Mouse (Mus musculus): Measurements from ENCODE around the gene Atp8b4. TPM values are rescaled to one million over a fixed set of nuclear protein-coding genes. Genes with fewer than 3 reads are reported as not detected.
A peak's percentile ranks its signal among the peaks of the same experiment; 100 is the strongest.

Atp8b4 gene
- polyA plus RNA-seq, 1 experiment = 1.8 TPM

DNA sequence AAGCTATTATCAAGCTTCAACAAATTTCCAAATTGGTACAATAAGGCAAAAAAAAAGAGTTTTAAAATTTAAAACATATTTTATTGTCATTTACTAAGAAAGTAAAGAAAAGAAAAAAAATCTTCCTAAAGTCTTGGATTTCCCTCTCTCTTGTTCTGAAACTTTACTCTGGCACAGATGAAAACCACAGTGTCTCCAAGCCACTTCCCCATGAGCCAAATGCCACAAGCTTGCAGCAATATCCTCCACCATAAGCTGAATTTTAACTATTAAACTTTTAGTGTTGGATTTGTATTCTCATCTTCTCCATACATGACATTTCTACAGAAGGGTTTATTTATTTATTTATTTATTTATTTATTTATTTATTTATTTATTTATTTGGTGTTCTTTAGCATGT lies 114.4 kb downstream of the Atp8b4 start:
- Histone ChIP-seq H3K4me3 (replicated peaks; ENCODE audit: extremely low read depth, low read depth, low read length) (no peak overlapping the region), H3K4me1 (ENCODE audit: control insufficient read depth, insufficient read depth, low read length) (no peaks in the 10 kb centered on the region)
- TF ChIP-seq CTCF (IDR thresholded peaks at IDR 0.05; ENCODE audit: insufficient read depth, low read length) = no peak
- no peak for TF ChIP-seq POLR2A (IDR thresholded peaks at IDR 0.05; ENCODE audit: borderline replicate concordance, extremely low read depth, low read depth, low read length)
- DNase-seq = no peak

DNA sequence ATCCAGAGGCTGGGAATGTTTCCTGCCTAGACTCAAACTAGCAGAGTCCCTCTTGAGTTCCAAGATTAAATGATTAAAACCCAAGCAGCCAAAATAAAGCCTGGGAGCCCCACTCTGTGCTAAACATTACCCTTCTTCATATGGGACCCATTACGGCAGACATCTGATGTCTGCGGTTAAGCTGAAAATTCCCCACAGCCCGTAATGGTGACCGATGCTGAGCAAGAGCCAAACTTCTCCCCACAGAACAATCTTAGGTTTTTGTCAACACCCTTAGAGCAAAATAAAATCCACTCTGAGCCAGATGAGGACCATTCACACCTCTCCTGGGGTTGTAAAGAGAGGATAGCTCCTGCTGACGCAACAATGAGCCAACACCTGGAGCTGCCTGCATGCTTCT lies 120.2 kb downstream of the Atp8b4 start:
- TF ChIP-seq CTCF (IDR thresholded peaks at IDR 0.05; ENCODE audit: insufficient read depth, low read length) = no peak
- 88% methylated on average over 5 of the region's 5 CpGs for WGBS
- DNase-seq = no peak
- Histone ChIP-seq H3K4me1 (ENCODE audit: control insufficient read depth, insufficient read depth, low read length) (no peaks in the 10 kb centered on the region), H3K4me3 (replicated peaks; ENCODE audit: extremely low read depth, low read depth, low read length) (no peak overlapping the region)

DNA sequence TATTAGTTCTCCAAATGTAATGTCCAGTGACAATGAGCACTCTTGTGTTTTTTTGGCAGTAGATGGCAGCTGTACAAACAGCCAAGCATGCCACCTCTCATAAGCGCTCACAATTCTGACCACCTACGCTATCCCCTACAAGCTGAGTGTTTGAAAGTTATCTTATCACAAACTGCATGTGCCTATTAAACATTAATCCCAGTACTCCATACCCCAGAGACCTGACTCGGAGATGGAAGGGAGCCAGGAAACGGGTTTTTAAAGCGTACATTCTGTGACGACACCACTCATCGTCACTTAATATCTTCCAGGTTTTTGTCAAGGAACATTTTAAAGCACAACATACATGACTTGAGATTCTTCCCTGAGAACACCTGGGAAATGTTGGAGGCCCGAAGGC lies 128.8 kb downstream of the Atp8b4 start:
- TF ChIP-seq POLR2A (IDR thresholded peaks at IDR 0.05; ENCODE audit: borderline replicate concordance, extremely low read depth, low read depth, low read length) (no peak), CTCF (IDR thresholded peaks at IDR 0.05; ENCODE audit: insufficient read depth, low read length) (no peak)
- DNase-seq = no peak
- Histone ChIP-seq H3K4me3 (replicated peaks; ENCODE audit: extremely low read depth, low read depth, low read length) (no peak overlapping the region), H3K4me1 (ENCODE audit: control insufficient read depth, insufficient read depth, low read length) (no peaks in the 10 kb centered on the region)
- WGBS = 60% methylated on average over 8 of the region's 8 CpGs

DNA sequence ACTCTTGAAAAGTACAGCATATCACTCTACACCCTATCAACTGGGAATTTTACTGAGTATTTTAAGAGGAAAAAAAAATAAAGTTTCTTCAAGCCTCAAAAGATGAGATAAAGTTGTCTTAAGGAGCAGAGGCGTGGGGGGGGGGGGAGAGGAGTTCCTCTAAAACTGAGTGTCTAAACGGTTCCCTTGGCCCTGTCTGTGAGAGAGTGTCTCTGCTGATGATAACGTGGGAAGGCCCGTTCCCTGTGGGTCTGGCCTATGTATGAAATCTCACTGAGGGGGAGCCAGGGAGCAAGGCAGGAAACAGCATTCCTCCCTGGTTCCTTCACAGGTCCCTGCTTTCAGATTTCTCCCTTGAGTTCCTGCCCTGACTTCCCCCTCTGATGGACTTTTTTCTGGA lies 130.7 kb downstream of the Atp8b4 start:
- 41% methylated on average over 4 of the region's 4 CpGs for WGBS
- DNase-seq = no peak
- TF ChIP-seq CTCF (IDR thresholded peaks at IDR 0.05; ENCODE audit: insufficient read depth, low read length) (no peak), POLR2A (IDR thresholded peaks at IDR 0.05; ENCODE audit: borderline replicate concordance, extremely low read depth, low read depth, low read length) (no peak)
- Histone ChIP-seq H3K4me3 (replicated peaks; ENCODE audit: extremely low read depth, low read depth, low read length) (no peak overlapping the region), H3K4me1 (ENCODE audit: control insufficient read depth, insufficient read depth, low read length) (no peaks in the 10 kb centered on the region)

DNA sequence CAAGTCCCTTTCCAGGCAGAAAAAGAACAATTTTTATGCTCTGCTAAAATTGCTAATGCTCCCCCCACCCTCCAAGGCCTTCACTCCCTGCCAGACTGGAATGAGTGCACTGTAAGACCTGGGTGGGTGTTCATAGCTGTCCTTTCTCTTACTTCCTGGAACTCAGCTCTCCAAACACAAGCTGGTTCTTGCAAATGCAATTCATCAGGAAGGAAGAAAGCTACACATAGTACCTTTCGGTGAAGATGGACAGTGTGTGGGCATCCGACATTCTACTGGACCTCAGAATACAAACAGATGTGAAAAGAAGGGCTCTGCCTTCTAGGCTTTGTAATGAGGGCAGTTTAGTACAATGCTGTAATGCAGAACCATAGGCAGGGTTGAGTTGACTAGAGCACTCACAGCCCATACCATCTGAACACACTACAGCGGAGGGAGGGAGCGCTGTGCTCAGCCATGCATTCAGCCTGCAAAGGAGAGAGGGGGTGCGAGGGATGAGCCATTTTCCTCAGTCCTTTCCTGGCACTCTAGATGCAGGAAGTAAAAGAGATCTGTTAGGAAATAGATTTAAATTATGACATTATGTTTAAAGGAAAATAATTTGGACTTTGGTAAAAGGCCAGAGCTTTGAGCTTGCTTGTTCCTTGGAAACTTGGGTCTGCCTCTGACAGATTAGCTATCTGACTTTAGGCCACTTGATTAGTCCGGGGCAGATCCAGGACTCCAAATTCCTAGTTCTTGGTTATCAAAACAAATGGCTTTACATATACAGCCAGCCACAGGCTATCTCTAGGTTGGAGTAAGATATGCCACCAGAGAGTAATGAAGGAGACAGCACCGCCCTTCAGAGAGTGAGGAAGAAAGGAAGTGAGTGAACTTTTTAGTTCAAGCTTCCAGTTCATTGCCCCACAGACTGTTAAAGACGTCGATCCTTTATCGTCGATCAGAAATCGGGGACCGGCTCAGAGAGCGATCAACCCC lies 136.4 kb downstream of the Atp8b4 start:
- Histone ChIP-seq H3K4me3 (replicated peaks; ENCODE audit: extremely low read depth, low read depth, low read length) (no peak overlapping the region), H3K4me1 (ENCODE audit: control insufficient read depth, insufficient read depth, low read length) (no peaks in the 10 kb centered on the region)
- 79% methylated on average over 14 of the region's 14 CpGs for WGBS
- TF ChIP-seq CTCF (IDR thresholded peaks at IDR 0.05; ENCODE audit: insufficient read depth, low read length) (no peak), POLR2A (IDR thresholded peaks at IDR 0.05; ENCODE audit: borderline replicate concordance, extremely low read depth, low read depth, low read length) (no peak)
- DNase-seq = no peak

DNA sequence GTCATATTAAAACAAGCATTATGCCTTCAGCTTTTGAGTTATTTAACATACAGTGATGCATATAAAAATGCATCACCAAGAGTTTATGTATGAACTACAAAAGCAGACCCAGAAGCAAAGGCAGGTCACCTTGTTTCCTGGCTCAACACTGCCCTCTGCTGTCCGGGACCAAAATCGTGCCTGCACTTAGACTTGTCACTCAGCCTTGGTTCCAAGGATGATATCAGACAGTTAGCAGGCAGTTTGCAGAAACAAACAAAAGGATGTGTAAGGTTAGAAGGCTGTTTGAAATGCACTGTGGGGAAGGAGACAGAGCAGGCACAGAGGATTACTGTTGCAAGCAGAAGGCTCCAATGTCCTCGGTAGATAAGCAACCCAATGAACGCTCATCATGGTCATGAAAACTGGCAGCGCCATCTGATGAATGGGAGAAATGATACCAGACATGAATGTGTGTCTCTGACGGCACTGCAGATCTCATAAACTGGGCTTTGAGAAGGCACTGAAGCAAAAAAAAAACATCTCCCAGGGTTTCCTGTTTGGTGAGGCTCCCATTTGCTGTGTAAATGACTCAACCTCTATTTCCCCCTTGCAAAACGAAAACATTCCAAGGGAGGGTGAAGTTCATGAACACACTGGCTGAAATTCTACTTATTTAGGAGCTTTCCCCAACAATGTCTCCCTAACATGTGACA lies 137.3 kb downstream of the Atp8b4 start:
- Histone ChIP-seq H3K4me3 (replicated peaks; ENCODE audit: extremely low read depth, low read depth, low read length) (no peak overlapping the region), H3K4me1 (ENCODE audit: control insufficient read depth, insufficient read depth, low read length) (no peaks in the 10 kb centered on the region)
- TF ChIP-seq POLR2A (IDR thresholded peaks at IDR 0.05; ENCODE audit: borderline replicate concordance, extremely low read depth, low read depth, low read length) (no peak), CTCF (IDR thresholded peaks at IDR 0.05; ENCODE audit: insufficient read depth, low read length) (peak; percentile 97)
- WGBS = 30% methylated on average over 7 of the region's 7 CpGs
- peak; percentile 71 for DNase-seq

DNA sequence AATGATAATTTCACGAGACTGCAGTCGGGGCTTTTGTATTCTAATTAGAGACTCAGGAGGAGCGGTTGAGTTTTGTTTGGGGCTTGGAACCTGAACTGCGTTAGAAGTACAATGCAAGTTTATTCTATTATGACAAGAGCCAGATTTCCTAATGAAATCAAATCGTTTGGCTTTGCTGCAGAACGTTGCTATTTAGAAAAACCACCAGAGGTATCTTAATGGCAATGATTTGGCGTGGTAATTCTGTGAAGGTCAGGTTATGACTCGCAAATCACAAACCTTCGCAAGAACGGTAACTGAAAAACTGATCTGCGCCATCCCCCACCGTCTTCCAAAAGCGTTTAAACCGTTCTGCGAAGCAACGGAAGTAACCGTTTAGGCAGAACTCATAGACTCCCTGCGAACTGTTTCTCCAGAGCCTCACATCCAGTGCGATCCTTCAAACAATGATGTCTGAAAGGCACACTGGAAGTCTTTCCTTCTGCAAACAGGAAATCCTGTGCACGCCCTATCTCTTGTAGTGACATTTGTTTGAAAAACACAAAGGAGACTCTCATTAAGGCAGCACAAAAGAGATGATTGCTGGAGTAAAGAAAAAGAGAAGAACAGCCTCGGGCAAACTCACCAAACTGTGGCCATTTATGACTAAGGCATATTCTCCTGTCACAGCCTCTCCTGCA lies 139.2 kb downstream of the Atp8b4 start:
- Histone ChIP-seq H3K4me3 (replicated peaks; ENCODE audit: extremely low read depth, low read depth, low read length) (no peak overlapping the region), H3K4me1 (ENCODE audit: control insufficient read depth, insufficient read depth, low read length) (no peaks in the 10 kb centered on the region)
- no peak for TF ChIP-seq CTCF (IDR thresholded peaks at IDR 0.05; ENCODE audit: insufficient read depth, low read length)
- TF ChIP-seq POLR2A (IDR thresholded peaks at IDR 0.05; ENCODE audit: borderline replicate concordance, extremely low read depth, low read depth, low read length) = no peak
- 39% methylated on average over 21 of the region's 21 CpGs for WGBS
- DNase-seq = no peak

DNA sequence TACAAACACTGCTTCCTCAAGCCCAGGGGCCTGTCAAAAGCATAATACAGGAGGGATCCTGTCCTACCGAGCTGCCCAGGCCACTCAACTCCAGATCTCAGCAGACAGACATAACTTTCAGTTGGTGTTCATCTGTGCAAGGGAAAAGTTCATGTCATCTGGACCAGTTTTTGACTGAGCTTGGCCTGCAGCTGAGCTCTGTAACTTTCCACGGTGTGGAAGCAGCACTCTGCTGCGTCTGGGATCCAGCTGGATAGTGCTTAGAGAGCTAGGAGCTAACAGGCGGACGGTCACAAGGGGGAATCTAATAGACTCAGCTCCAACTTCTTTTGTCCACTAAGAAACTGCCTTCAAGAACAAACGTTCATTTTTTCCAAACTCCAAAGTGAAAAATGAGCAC lies 139.8 kb downstream of the Atp8b4 start:
- no peak overlapping the region for H3K4me3 ChIP-seq (replicated peaks; ENCODE audit: extremely low read depth, low read depth, low read length)
- TF ChIP-seq CTCF (IDR thresholded peaks at IDR 0.05; ENCODE audit: insufficient read depth, low read length) (no peak), POLR2A (IDR thresholded peaks at IDR 0.05; ENCODE audit: borderline replicate concordance, extremely low read depth, low read depth, low read length) (no peak)
- WGBS = 46% methylated on average over 6 of the region's 6 CpGs
- H3K4me1 ChIP-seq (ENCODE audit: control insufficient read depth, insufficient read depth, low read length) = no peaks in the 10 kb centered on the region
- no peak for DNase-seq

DNA sequence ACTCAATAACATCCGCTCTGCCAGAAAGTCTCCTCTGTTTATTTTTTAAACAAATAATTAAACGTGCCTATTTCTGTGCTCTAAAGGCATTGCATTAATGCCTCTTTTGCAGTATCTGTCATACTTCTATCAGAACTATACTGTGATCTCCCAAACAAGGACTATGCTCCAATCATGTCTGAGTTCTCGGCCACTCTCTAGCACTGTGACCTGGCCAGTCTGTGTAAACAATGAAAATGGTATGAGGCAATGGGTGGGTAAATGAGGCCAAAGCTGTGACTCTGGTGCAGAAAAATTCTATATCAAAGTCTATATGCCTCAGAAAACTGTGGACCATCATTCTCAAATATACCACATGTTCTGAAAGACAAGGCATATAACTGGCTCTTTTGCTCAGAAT lies 140.5 kb downstream of the Atp8b4 start:
- 54% methylated on average over 3 of the region's 3 CpGs for WGBS
- H3K4me1 ChIP-seq (ENCODE audit: control insufficient read depth, insufficient read depth, low read length) = no peaks in the 10 kb centered on the region
- H3K4me3 ChIP-seq (replicated peaks; ENCODE audit: extremely low read depth, low read depth, low read length) = no peak overlapping the region
- DNase-seq = no peak
- no peak for TF ChIP-seq POLR2A (IDR thresholded peaks at IDR 0.05; ENCODE audit: borderline replicate concordance, extremely low read depth, low read depth, low read length)
- no peak for TF ChIP-seq CTCF (IDR thresholded peaks at IDR 0.05; ENCODE audit: insufficient read depth, low read length)
